Mouse (Mus musculus) G1E (cell line): Measurements from ENCODE around the gene Jund.

Source experiments
- CTCF ChIP-seq: IDR thresholded peaks from 2 replicates; pipeline ENCODE4 v1.5.1; 2012; ENCODE audit warnings: low read depth, low read length, inconsistent platforms, mixed read lengths
- GATA1 ChIP-seq: IDR thresholded peaks from 2 replicates; pipeline ENCODE4 v1.6.1; 2012; ENCODE audit warnings: borderline replicate concordance, low read length, inconsistent platforms, mixed read lengths
- GATA2 ChIP-seq: IDR thresholded peaks from 2 replicates; pipeline ENCODE4 v1.6.1; 2012; ENCODE audit warnings: low read depth, low read length, inconsistent platforms, borderline replicate concordance

DNA sequence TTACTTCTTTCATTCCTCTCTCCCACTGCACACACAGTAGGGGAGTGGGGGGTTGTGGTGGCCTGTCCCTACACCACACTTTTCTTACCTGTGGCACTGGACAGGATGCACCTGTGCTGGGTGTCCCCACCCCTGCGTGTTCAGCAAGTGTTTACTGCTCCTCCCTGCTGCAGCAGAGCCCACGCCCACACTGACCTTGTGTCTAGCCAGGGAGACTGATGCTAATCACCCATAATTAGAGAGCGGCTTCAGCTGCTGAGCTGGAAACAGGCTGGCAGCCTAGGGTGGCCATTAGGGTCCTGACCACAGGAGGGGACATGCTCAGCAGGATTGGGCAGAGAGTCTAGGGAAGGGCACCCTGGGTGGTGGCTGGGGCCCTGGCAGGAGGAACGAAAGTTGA, 24.0 kb upstream of the Jund start:
- TF ChIP-seq CTCF = no peak
- TF ChIP-seq GATA1 = no peak
- TF ChIP-seq GATA2 = no peak
